Mouse (Mus musculus) thymus, adult 2 months (tissue): ENCODE data around the gene Agpat3.

Experiments
- CTCF ChIP-seq: fragments of 200-500 bp; IDR thresholded peaks from 2 replicates; pipeline ENCODE4 v1.5.1; 2012; ENCODE audit warnings: mild to moderate bottlenecking, control low read depth, low read length, moderate library complexity, borderline replicate concordance; ENCODE audit not compliant: control insufficient read depth, poor library complexity, insufficient read depth; ENCODE audit errors: extremely low read depth
- POLR2A ChIP-seq: fragments of 200-500 bp; IDR thresholded peaks from 2 replicates; pipeline ENCODE4 v1.6.1; 2012; ENCODE audit warnings: mild to moderate bottlenecking, low read length, control low read depth, moderate library complexity; ENCODE audit not compliant: control insufficient read depth, poor library complexity, insufficient read depth; ENCODE audit errors: extremely low read depth

DNA sequence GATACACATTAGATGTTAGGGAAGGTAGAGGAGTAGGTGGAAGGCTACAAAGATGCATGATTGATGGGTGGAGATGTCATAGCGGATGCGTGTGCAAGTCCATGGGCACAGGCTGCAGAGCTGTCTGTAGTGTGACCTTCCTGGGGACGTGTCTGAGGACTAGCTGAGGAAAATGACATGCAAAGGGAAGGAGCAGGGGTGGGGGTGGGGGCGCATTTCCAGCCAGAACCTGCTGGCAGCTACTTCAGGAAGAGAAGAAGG, 44.3 kb upstream of the Agpat3 start:
- TF ChIP-seq CTCF (no peak), POLR2A (no peak)
